Mouse (Mus musculus) layer of hippocampus, adult 18-20 months (tissue): ENCODE results near the gene Olfr113. TPM values are rescaled to one million over a fixed set of nuclear protein-coding genes. Genes with fewer than 3 reads are reported as not detected.
"Not testable (repeated sequence)": the region's sequence is repeated elsewhere in the genome, so short reads cannot be mapped to it uniquely, and the experiment has no call there.

ENCODE experiments used
- DNase-seq, 2 experiments: peaks; one replicate each; pipeline ENCODE4 v3.0.0; 2022; ENCODE audit warnings: low spot score in 2 of 2
- long read RNA-seq: library from polyadenylated mRNA; stranded (forward); transcript quantifications from one replicate; pipeline ENCODE4 v2.0.0, GENCODE M21; 2021
- total RNA-seq, 2 experiments: library from RNA; stranded (reverse); gene quantifications; 2 replicates each; pipeline ENCODE4 v1.2.3; 2021

Gene Olfr113
- not detected for total RNA-seq
- long read RNA-seq, result 0 reads

DNA sequence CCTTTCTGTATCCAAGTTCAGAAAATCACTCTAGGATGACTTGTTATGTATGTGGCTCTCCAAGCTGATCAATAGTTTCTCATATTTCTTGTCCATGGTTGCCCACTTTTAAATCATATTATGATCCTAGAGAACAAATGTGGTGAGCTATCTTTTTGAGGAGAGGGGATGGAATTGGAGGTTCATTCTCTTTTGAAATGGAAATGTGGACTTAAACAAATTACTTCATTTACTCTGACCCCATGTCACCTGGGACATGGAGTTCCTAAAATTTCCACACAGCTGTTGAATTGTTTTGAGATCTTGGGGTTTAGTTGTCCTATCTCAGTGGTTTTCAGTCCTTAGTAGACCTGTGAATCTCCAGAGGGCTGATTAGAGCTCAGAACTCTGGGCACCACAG lies at the start of gene Olfr113:
Gene Olfr113 (minus strand): TSS at position 101 of the 400 bp plus-strand sequence.
- no peak for DNase-seq

DNA sequence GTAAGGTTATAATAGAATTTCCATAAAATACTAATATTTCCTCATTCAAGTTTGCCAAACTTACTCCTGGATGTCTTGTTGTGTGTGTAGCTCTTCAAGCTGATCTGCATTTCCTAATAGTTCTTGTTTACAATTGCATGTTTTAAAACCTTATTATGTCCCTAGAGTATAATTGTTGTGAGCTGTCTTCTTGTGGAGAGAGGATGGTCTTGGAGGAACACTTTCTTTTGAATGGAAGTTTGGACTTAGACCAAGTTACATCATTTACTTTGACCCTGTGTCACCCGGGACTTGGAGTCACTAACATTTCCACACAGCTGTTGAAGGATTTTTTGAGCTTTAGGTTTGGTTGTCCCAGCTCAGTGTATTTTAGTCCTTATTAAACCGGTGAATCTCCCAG lies 49.5 kb upstream of the Olfr113 start, which contains the start of the genes Olfr115 and Olfr116:
Gene Olfr115 (minus strand): TSS at position 101 of the 400 bp plus-strand sequence.
Gene Olfr116 (minus strand): TSS at position 191 of the 400 bp plus-strand sequence.
- DNase-seq, result no peak

DNA sequence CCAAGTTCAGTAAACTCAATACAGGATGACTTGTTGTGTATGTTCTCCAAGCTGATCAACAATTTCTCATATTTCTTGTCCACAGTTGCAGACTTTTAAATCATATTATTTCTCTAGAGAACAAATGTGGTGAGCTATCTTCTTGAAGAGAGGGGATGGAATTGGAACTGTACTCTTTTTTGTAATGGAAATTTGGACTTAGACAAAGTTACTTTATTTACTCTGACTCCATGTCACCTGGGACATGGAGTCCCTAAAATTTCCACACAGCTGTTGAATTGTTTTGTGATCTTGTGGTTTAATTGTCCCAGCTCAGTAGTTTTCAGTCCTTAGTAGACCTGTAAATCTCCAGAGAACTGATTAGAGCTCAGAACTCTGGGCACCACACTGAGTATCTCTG lies 15.2 kb upstream of the Olfr113 start, which contains the start of gene Olfr114:
Gene Olfr114 (minus strand): TSS at position 101 of the 400 bp plus-strand sequence.
- DNase-seq, result no peak

DNA sequence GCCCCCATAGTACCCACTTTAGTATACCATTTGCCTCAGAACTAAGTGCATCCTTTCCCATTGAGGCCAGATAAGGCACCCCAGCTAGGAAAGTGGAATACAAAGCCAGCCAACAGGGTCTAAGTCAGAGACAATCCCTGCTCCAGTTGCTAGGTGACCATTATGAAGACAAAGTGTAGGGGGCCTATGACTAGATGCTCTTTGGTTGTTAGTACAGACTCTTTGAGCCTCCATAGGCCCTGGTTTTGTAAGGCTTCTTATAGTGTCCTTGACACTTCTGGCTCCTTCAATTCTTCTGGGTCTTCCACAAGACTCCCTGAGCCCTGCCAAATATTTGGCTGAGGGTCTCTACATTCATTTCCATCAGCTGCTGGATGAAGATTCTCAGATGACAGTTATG lies 8.1 kb downstream of the Olfr113 start, which contains the start of gene Olfr112:
Gene Olfr112 (minus strand): TSS at position 101 of the 400 bp plus-strand sequence.
- no peak for DNase-seq

DNA sequence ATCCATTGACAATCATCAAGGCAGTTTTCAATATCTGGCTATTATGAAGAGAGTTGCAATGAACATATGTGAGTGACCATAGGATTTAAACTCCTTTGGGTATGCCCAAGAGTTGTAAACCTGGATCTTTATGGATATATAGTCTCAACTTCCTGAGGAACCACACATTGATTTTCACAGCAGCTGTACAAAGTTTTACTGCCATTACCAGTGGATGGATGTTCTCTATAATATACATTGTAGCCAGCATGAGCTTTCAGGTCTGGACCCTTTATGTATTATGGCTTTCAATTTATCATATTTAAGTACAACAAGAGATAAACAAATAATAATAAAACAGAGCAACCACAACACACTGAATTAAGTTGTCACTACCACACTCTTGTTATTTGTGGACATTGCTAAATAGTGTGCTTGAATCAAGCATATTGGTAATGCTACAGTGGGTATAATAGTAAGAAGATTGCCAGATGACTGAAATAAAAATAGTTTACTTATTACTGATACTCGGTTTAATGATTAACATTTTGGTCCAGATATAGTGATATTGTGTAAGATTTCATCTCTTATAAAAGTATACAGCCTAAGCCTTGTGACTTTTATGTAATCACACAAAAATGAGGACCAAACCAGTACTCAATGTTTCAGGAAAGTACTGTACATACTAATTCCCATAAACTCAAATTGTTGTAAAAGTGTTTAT lies 18.4 kb downstream of the Olfr113 start:
- no peak for DNase-seq

DNA sequence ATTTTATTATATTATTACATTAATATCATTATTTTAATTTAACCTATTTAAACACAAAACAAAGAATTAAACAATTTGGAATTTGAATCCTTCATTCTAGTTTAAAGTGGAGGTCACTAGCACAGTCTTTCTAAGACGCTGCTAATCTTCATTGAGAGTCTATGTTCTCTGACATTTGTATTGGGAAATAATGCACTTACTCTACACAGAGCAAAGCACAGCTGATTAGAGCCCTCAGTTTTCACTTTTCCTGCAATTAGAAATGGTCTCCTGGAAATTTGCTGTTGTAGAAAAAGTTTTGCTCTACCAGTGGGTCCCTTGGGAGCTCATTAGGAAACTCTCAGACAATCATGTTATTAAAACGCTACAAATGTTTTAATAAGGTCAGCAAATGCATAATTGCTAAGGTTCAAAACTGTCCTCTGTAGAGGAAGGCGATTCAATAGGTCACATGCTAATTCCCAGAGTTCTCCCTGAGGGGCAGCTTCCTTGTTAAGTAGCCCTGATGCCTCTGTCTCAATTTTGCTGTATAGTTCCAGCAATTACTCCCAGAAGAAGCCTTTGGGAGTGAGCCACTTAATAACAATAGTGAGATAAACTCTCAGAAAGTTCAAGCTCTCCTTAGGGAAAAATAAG lies 33.5 kb downstream of the Olfr113 start:
- DNase-seq, result no peak

DNA sequence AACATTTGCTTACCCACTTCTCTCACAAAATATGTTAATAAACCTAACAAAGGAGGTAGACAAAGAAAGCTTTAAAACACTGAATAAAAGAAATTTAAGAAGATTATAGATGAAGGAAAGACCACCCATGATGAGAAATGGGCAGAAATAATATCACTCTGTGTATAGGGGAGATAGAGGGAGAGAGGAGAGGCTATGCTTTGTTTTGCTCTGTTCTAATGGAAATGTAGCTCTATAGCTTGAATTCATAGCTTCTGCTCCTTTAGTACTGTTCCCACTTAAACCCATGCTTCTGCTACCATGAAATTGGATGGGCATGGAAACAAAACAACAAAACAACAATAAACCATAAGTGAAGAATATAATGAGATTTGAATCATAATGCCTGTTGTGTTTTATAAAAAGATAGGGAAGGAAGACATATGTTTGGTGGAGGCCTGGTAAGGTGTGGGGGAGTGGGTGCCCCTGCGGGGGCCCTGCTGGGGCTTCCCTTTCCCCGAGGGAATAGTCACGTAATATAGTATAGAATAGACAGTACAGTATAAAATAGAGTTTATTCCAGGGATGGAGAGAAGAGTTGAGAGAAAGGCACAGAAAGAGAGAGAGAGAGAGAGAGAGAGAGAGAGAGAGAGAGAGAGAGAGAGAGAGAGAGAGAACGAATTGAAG lies 35.9 kb downstream of the Olfr113 start:
- no peak for DNase-seq

DNA sequence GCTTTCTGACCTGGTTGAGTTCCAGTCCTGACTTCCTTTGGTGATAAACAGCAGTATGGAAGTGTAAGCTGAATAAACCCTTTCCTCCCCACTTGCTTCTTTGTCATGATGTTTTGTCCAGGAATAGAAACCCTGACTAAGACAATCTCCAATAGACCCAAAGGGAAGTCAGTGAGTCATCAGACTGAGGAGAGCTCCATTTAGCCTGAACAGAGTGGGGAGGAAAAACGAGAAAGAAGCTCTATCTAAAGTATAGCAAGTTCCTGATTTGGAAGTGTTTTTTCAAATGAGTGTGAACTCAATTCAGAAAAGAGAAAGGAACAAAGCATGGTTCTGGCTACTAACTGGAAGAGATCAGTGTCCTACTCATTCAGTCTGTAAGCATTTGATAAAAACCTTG lies 39.0 kb downstream of the Olfr113 start:
- DNase-seq, result not testable (repeated sequence)

DNA sequence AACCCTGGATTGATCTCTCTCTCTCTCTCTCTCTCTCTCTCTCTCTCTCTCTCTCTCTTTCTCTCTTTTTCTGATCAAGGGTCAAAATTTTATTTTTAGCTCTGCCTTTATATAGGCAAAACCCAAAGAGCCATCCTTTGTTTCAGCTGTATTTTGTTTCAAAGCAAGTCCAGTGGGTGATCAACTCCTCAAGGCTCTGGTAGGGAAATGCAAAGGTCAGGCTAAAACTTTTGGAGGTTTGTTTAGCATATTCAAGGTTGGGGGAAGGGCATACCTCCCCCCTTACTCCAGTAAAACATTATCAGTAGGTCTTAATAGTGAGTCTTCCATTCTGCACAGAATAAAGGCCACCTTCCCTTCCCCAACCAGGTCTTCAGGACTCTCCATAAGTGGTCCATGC lies 42.3 kb downstream of the Olfr113 start:
- DNase-seq, result no peak

DNA sequence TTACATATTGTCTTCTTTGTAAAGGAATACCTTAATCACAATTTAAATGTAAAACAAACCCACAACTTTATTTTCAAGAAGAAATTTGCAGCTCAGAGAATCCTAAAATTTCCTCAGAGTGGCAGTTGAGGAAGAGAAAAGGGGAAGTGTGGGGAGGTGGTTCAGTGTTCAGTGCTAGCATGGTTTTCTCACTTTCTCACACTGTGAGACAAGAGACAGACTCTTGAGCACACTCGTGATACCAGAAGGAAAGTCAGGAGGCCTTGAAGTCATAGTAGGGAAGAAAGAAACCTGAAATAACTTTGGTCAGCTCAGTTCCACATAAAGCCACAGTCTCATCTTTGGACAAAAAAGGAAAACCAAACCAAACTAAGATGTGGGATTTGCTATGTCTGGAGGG lies 52.0 kb downstream of the Olfr113 start:
- not testable (repeated sequence) for DNase-seq

DNA sequence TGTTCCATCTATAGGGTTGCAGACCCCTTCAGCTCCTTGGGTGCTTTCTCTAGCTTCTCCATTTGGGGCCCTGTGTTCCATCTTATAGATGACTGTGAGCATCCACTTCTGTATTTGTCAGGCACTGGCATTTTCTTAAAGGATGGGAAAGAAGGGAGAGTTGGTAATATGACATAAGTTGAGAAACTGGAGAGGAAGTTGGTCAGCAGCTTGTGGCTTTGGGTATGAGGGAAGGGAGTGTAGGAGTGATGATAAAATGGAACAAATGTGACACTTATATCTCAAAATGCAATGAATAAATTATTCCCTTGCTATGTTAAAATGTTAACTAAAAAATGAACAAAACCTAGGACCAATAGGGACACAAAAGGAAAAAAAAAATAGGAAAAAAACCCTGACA lies 52.9 kb downstream of the Olfr113 start:
- not testable (repeated sequence) for DNase-seq

Other genes with a start within 250 kb of the Olfr113 start
- gene Olfr103, start 238.0 kb downstream of the Olfr113 start, total RNA-seq, result not detected
- not detected for gene Olfr104-ps, start 218.1 kb downstream of the Olfr113 start, total RNA-seq
- not detected for gene Olfr105-ps, start 198.6 kb downstream of the Olfr113 start, total RNA-seq
- not detected for gene Olfr106-ps, start 187.3 kb downstream of the Olfr113 start, total RNA-seq
- gene Olfr107, start 178.4 kb downstream of the Olfr113 start, total RNA-seq, result not detected
- gene Olfr108, start 132.2 kb downstream of the Olfr113 start, total RNA-seq, result not detected
- not detected for gene Olfr109, start 118.7 kb downstream of the Olfr113 start, total RNA-seq
- gene H2-M2, start 94.1 kb downstream of the Olfr113 start, total RNA-seq, result not detected
- not detected for gene Olfr110, start 85.2 kb downstream of the Olfr113 start, total RNA-seq
- gene Olfr111, start 69.6 kb downstream of the Olfr113 start, total RNA-seq, result not detected
- not detected for gene Olfr112, start 8.2 kb downstream of the Olfr113 start, total RNA-seq
- gene Olfr114, start 15.1 kb upstream of the Olfr113 start, total RNA-seq, result not detected
- gene Olfr115, start 49.4 kb upstream of the Olfr113 start, total RNA-seq, result not detected
- gene Olfr116, start 49.5 kb upstream of the Olfr113 start, total RNA-seq, result not detected
- not detected for gene Olfr117, start 86.1 kb upstream of the Olfr113 start, total RNA-seq
- gene Olfr118, start 89.3 kb upstream of the Olfr113 start, total RNA-seq, result not detected
- not detected for gene Olfr119, start 118.9 kb upstream of the Olfr113 start, total RNA-seq
- gene Olfr120, start 144.1 kb upstream of the Olfr113 start, total RNA-seq, result not detected
- gene Olfr121, start 171.2 kb upstream of the Olfr113 start, total RNA-seq, result not detected
- not detected for gene Olfr122, start 190.9 kb upstream of the Olfr113 start, total RNA-seq
- gene Olfr123, start 215.9 kb upstream of the Olfr113 start, total RNA-seq, result not detected
- not detected for gene Olfr124, start 222.2 kb upstream of the Olfr113 start, total RNA-seq